Mouse (Mus musculus): ENCODE data around the gene Opcml.

DNA sequence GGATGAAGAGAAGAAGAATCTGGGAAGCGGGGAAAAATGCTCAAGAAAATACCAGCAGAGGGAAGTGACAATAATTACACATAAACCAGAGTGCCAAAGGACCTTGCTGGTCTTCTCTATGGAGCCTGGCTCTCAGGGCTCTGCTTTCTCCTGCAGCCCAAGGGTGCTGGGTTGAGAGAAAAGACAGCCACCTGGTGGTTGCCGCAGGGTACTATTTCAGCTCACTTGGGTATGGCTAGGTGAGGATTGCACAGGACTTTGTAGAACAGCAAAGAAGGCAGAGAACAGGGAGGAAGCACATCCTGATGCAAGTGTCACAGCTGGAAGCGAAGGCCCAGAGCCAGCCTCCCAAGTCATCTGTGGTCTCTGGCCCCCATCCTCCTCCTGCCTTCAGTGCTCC is 407.1 kb downstream of the Opcml start:
- no peak for TF ChIP-seq CTCF (IDR thresholded peaks at IDR 0.05; ENCODE audit: extremely low read depth, insufficient read depth, insufficient read length, insufficient replicate concordance)
- no peak for TF ChIP-seq POLR2A (IDR thresholded peaks at IDR 0.05; ENCODE audit: low read depth, low read length)

All from spleen, adult 2 months (tissue).